Mouse (Mus musculus) ES-Bruce4 (cell line): ENCODE data around the gene Tas2r125. TPM values are rescaled to one million over a fixed set of nuclear protein-coding genes. Genes with fewer than 3 reads are reported as not detected.
"Not testable (repeated sequence)": the region's sequence is repeated elsewhere in the genome, so short reads cannot be mapped to it uniquely, and the experiment has no call there.

ENCODE experiments used
- H3K27ac ChIP-seq: 2 replicates; pipeline ENCODE4 v1.5.1; 2012; ENCODE audit warnings: low read length, inconsistent platforms; ENCODE audit not compliant: insufficient read depth
- H3K27me3 ChIP-seq: 2 replicates; pipeline ENCODE4 v1.6.1; 2012; ENCODE audit warnings: mild to moderate bottlenecking, low read length, inconsistent platforms; ENCODE audit not compliant: control insufficient read depth, poor library complexity, insufficient read depth, severe bottlenecking
- H3K36me3 ChIP-seq: 2 replicates; pipeline ENCODE4 v1.6.1; 2012; ENCODE audit warnings: inconsistent platforms, mild to moderate bottlenecking, low read length, moderate library complexity; ENCODE audit not compliant: control insufficient read depth, poor library complexity, insufficient read depth, severe bottlenecking
- H3K4me1 ChIP-seq: one replicate; pipeline ENCODE4 v1.8.1; 2011; ENCODE audit warnings: low read length; ENCODE audit not compliant: control insufficient read depth, insufficient read depth
- H3K4me3 ChIP-seq: 2 replicates; pipeline ENCODE4 v1.5.1; 2011; ENCODE audit warnings: low read depth, mild to moderate bottlenecking, low read length
- H3K9ac ChIP-seq: 2 replicates; pipeline ENCODE4 v1.6.1; 2012; ENCODE audit warnings: low read depth, mild to moderate bottlenecking, inconsistent platforms; ENCODE audit not compliant: poor library complexity, severe bottlenecking
- H3K9me3 ChIP-seq: replicated peaks from 2 replicates; pipeline ENCODE4 v1.6.1; 2012; ENCODE audit warnings: mild to moderate bottlenecking, low read length, inconsistent platforms; ENCODE audit not compliant: control insufficient read depth, poor library complexity, insufficient read depth, severe bottlenecking
- CTCF ChIP-seq: IDR thresholded peaks from one replicate; pipeline ENCODE4 v1.8.1; 2011; ENCODE audit warnings: low read depth, low read length
- EP300 ChIP-seq: IDR thresholded peaks from 2 replicates; pipeline ENCODE4 v1.6.1; 2011; ENCODE audit warnings: low read depth, low read length; ENCODE audit not compliant: insufficient read depth
- POLR2A ChIP-seq: IDR thresholded peaks from one replicate; pipeline ENCODE4 v1.8.1; 2011; ENCODE audit warnings: low read length; ENCODE audit not compliant: insufficient read depth
- polyA plus RNA-seq: library from polyadenylated mRNA; stranded (reverse); fragments of >200 nt; gene quantifications from 2 replicates; pipeline ENCODE4 v1.2.4, GENCODE M21; 2011; ENCODE audit warnings: low read depth; ENCODE audit not compliant: missing spikeins, insufficient read depth, insufficient read length

Gene Tas2r125
- polyA plus RNA-seq: not detected in 2 replicates

GRCm38 (mm10) chr6:132909351-132909750 lies at the start of gene Tas2r125:
Gene Tas2r125, plus strand, starts transcription at chr6:132909651.
- TF ChIP-seq CTCF: no peak
- TF ChIP-seq EP300: no peak
- no peak for TF ChIP-seq POLR2A
- Histone ChIP-seq H3K4me1 (no peaks in the 10 kb centered on the region), H3K9me3 (no peaks in the 10 kb centered on the region), H3K4me3 (no peak within 1 kb of the TSS), H3K27me3 (no peaks in the 10 kb centered on the region), H3K9ac (no peak within 1 kb of the TSS), H3K27ac (no peak within 1 kb of the TSS), H3K36me3 (no peaks in the 10 kb centered on the region)

- Histone ChIP-seq H3K36me3 (no peaks in the 10 kb centered on the region), H3K27me3 (no peaks in the 10 kb centered on the region), H3K9me3 (no peaks in the 10 kb centered on the region), H3K4me3 (no peak within 1 kb of the TSS), H3K27ac (no peak within 1 kb of the TSS), H3K4me1 (no peaks in the 10 kb centered on the region), H3K9ac (no peak within 1 kb of the TSS)
- TF ChIP-seq CTCF: no peak
- TF ChIP-seq EP300: no peak
- TF ChIP-seq POLR2A: no peak
Measured at GRCm38 (mm10) chr6:132867708-132868107, 41.7 kb upstream of the Tas2r125 start, which contains the start of gene Tas2r110. Gene Tas2r110, plus strand, starts transcription at chr6:132868008.

- Histone ChIP-seq H3K27ac (no peak within 1 kb of the TSS), H3K4me3 (no peak within 1 kb of the TSS), H3K9ac (no peak within 1 kb of the TSS), H3K4me1 (no peaks in the 10 kb centered on the region), H3K27me3 (no peaks in the 10 kb centered on the region), H3K36me3 (no peaks in the 10 kb centered on the region), H3K9me3 (no peaks in the 10 kb centered on the region)
- TF ChIP-seq POLR2A (no peak), CTCF (no peak), EP300 (no peak)
Measured at GRCm38 (mm10) chr6:132892711-132893110, 16.7 kb upstream of the Tas2r125 start, which contains the start of gene Tas2r113. Gene Tas2r113, plus strand, starts transcription at chr6:132893011.

GRCm38 (mm10) chr6:132941376-132941775 lies 31.9 kb downstream of the Tas2r125 start:
- not testable (repeated sequence) for H3K27ac ChIP-seq, H3K9me3 ChIP-seq, H3K9ac ChIP-seq, H3K27me3 ChIP-seq, H3K4me3 ChIP-seq, H3K36me3 ChIP-seq, H3K4me1 ChIP-seq

DNA sequence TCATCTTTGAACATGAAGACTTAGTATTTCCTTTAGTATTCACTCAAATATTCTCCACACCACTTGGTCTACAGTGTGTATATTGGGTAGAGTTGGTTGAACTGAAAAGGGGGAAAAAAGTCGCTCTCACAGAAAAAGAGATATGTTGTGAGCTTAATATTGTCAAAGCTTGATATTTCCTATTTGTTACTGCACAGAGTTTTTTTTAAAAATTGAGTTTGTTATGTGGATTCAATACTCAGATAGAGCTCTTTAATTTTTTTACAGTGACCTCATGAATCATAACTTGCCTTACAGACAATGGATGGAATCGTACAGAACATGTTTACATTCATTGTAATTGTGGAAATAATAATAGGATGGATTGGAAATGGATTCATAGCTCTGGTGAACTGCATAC lies 41.4 kb downstream of the Tas2r125 start, which contains the start of gene Tas2r129:
Tas2r129 (plus strand) TSS at position 301 of the 400 bp plus-strand sequence.
- no peak within 1 kb of the TSS for H3K9ac ChIP-seq
- H3K9me3 ChIP-seq: no peaks in the 10 kb centered on the region
- H3K27ac ChIP-seq: no peak within 1 kb of the TSS
- no peaks in the 10 kb centered on the region for H3K36me3 ChIP-seq
- TF ChIP-seq POLR2A (no peak), CTCF (no peak), EP300 (no peak)
- no peaks in the 10 kb centered on the region for H3K27me3 ChIP-seq
- no peak within 1 kb of the TSS for H3K4me3 ChIP-seq
- H3K4me1 ChIP-seq: no peaks in the 10 kb centered on the region

DNA sequence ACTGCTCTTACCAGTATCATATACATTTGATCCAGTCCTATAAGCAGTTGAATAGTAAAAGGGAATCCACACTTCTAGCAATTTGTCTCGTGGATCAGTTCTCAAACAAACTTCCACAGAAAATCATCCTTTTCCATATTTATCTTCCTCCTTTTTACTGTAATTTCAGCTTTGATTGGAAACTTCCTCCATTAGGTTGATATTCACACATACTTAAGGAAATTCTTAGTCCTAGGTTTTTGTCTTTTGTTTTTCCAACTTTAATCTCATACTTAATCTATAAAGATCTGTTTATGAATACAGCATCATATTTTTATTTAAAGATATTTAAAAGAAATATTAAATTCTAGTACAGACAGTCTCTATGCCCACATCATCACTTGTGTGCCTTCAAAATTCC lies 48.4 kb downstream of the Tas2r125 start, which contains the start of gene Tas2r131:
Tas2r131 (minus strand) TSS at position 101 of the 400 bp plus-strand sequence.
- Histone ChIP-seq H3K27me3 (no peaks in the 10 kb centered on the region), H3K4me3 (no peak within 1 kb of the TSS), H3K4me1 (no peaks in the 10 kb centered on the region), H3K36me3 (no peaks in the 10 kb centered on the region), H3K9ac (no peak within 1 kb of the TSS), H3K9me3 (no peaks in the 10 kb centered on the region), H3K27ac (no peak within 1 kb of the TSS)
- TF ChIP-seq POLR2A (no peak), CTCF (no peak), EP300 (no peak)

Other genes starting within 250 kb of the Tas2r125 start
- not detected in 2 replicates for gene Tas2r121, start 208.6 kb upstream of the Tas2r125 start, polyA plus RNA-seq
- not detected in 2 replicates for gene Tas2r122, start 197.7 kb upstream of the Tas2r125 start, polyA plus RNA-seq
- not detected in 2 replicates for gene Tas2r115, start 171.6 kb upstream of the Tas2r125 start, polyA plus RNA-seq
- gene Tas2r124, start 154.9 kb upstream of the Tas2r125 start, polyA plus RNA-seq: not detected in 2 replicates
- not detected in 2 replicates for gene Tas2r102, start 147.5 kb upstream of the Tas2r125 start, polyA plus RNA-seq
- gene Tas2r136, start 131.5 kb upstream of the Tas2r125 start, polyA plus RNA-seq: not detected in 2 replicates
- not detected in 2 replicates for gene Tas2r117, start 106.8 kb upstream of the Tas2r125 start, polyA plus RNA-seq
- not detected in 2 replicates for gene Tas2r123, start 62.5 kb upstream of the Tas2r125 start, polyA plus RNA-seq
- gene Tas2r116, start 54.2 kb upstream of the Tas2r125 start, polyA plus RNA-seq: not detected in 2 replicates
- not detected in 2 replicates for gene Tas2r110, start 41.6 kb upstream of the Tas2r125 start, polyA plus RNA-seq
- gene Tas2r113, start 16.6 kb upstream of the Tas2r125 start, polyA plus RNA-seq: not detected in 2 replicates
- not detected in 2 replicates for gene Tas2r129, start 41.5 kb downstream of the Tas2r125 start, polyA plus RNA-seq
- gene Tas2r131, start 48.3 kb downstream of the Tas2r125 start, polyA plus RNA-seq: not detected in 2 replicates
- not detected in 2 replicates for gene Tas2r109, start 71.3 kb downstream of the Tas2r125 start, polyA plus RNA-seq
- gene Tas2r103, start 127.5 kb downstream of the Tas2r125 start, polyA plus RNA-seq: not detected in 2 replicates
- not detected in 2 replicates for gene Tas2r140, start 146.2 kb downstream of the Tas2r125 start, polyA plus RNA-seq
- gene Smim10l1, start 195.3 kb downstream of the Tas2r125 start, polyA plus RNA-seq: 10.8 and 11.0 TPM in 2 replicates